Mouse (Mus musculus): ENCODE measurements around the gene Dennd1b.

DNA sequence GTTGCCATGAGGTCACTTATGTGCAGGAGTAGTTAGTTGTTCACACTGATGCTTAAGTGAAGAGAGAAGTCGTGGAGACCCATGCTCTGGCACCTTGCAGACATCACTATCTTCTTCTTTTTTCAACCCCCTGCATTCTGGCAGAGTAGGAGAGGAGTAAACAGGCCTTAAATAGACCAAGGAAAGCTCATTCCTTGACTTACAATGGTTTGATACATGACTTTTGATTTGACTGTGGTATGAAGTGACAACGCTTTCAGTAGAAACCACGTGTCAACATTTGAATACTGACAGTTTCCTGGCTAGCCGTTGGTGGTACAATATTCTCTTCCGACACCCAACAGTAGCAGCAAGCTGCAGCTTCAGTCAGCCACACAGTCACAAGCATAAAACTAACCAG is 8.3 kb upstream of the Dennd1b start:
- TF ChIP-seq CTCF (IDR thresholded peaks at IDR 0.05; ENCODE audit: insufficient read depth, low read length) (no peak), POLR2A (IDR thresholded peaks at IDR 0.05; ENCODE audit: borderline replicate concordance, extremely low read depth, low read depth, low read length) (no peak)
